Mouse (Mus musculus) layer of hippocampus, postnatal 36 days (tissue): ENCODE measurements at regions not wholly inside any gene's neighbourhood (a gene's known extent, or its start where the extent isn't known, plus 50 kb on each side); places are given as distances from the start of the nearest gene placed in this dataset.

Experiments
- DNase-seq, 2 experiments: peaks; one replicate each; pipeline ENCODE4 v3.0.0; 2022

DNA sequence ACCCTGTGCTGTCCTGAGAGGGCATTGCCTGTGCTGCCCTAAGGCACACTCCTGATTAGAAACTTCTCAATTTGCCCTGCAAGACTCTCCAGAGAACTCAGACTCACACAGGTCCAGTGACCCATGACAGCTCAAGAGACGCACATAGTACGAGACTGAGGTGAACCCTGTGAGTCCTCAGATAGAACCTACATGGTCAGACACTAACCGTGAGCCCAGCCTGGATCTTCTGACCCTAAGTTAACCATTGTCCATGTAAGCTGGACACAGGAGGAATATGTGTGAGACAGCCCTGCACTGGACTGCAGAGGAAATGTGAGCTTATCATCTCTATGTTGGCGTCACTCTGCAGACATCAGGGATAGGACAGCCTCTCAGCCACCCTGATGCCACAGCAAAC is 91.4 kb upstream of the Selenok start:
- DNase-seq, result no peak

DNA sequence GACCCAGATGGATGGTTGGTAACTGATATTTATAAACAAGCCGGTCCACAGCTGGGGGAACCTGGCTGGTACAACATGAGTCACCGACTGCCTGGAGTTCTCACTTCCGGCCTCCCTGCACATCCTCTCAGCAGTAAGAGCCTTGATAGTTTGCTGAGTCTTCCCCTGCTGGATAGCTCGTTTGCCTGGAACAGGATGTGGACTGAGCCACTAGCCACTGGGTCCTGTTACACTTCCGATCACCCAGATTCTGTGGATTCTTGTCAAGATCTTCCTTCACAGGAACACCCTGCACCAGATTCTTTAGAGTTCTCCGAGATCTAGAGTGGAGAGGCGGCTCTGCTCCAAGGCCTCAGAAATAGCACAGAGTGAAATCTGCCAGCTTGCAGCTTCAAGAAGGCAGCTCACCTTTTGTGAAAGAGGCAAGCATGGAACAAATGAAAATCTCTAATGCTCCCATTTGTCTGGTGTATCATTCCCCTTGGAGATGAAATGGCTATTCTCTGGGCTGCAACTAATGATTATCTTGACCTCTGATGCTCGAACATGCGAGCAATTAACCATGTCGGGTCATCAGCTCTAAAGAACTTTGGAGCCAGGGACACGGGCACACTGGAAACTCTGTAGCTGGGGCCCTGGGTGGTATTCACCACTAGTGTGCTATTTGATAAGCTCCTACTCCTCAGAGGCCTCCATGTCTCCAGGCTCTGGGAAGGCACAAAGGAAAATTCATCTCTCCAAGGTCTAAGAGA is 90.3 kb upstream of the Selenok start:
- no peak for DNase-seq

DNA sequence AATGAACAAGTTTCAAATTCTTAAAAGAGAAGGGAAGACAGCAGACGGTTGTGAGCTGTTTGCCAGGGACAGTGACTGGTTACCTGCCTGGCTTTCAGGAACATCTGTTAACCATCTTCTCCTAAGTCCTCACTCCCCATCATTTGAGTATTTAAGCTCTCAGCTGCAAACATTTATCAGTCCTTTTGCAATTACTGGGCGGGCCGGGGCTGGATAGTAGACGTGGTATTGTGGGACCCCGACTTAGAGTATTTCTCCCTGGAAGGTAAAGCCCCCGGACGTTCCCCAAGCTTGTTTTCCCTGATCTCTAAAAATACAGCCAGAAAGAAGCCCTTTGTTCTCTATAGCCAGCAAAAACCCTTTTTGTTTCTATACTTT is 89.7 kb upstream of the Selenok start:
- DNase-seq, result no peak

DNA sequence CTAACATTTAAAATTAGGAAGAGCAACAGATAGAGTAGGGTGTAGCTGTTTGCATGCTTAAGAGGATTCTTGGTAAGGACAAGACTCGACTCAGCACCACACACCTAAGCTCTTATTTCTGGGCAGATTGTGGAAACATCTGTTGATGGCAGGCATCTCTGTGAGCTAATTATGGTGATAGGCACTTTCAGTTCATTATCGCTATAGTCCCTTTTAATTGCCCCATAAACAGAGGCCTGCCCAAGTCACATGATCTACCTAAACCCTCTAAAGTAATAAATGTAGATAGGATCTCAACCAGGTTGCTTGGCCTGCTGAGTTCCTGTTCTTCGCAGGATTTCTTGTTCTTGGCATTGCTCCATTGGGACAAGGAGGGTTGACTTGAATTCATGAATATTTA is 88.8 kb upstream of the Selenok start:
- DNase-seq, result no peak

DNA sequence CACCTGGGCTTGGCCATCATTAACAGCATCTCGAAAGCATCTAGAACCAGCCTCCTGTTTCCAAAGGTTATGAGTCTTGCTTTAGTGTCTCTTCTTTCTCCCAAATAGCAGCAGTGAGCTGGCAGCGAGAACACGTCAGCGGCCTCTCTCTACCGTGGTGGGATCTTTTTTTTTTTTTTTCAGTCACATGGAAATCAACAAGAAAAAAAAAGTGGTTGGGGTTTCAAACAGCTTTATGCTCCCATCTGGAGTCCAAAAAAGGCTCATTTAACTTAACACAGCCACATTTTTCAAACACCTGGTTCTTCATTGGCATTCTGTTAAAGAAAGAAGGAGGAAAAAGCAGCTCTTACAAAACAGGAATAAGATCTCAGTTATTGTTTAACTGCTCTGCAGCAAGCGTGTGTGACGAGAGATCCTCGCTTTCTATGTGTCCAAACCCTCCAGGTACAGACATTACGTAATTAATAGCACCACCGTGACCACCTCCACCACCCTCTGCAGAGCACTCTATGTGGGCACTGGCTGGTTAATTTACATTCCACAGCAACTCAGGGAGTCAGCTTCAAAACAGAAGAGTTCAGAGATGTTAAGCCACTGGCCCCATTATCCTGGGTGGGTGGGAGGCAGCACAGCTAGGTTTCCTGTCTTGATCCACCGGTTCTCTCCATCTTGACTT is 85.3 kb upstream of the Selenok start:
- no peak for DNase-seq

DNA sequence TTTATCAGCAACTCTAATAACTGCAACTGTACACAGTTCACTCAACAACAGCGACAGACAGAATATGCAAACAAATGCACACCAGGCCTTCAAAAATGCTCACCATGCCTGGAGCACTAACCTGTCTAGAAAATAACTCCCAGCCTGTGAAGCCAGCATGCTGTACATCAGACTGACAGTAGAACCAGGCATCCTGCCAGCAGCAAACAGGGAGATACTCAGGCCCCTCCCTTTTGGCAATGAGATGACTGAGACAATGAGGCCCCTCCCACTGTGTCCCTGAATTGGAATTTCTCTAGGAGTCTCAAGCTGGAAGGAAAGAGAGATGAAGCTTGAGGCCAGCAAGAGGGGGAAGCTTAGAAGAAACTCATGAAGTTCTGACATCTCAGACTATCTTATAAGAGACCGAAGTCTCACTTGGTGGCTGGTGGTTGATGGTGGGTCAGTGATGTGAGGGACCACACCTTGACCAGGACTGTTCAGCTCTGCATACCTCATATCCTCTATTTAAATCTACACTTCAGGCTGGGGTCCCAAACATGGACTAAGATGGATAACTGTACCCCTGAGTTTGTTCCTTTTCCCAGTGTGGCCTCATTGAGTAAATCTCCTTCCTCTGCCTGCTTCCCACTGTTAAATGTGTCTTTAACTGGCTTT is 72.6 kb upstream of the Selenok start:
- peak in 1 of 2 experiments; percentile 19 for DNase-seq

DNA sequence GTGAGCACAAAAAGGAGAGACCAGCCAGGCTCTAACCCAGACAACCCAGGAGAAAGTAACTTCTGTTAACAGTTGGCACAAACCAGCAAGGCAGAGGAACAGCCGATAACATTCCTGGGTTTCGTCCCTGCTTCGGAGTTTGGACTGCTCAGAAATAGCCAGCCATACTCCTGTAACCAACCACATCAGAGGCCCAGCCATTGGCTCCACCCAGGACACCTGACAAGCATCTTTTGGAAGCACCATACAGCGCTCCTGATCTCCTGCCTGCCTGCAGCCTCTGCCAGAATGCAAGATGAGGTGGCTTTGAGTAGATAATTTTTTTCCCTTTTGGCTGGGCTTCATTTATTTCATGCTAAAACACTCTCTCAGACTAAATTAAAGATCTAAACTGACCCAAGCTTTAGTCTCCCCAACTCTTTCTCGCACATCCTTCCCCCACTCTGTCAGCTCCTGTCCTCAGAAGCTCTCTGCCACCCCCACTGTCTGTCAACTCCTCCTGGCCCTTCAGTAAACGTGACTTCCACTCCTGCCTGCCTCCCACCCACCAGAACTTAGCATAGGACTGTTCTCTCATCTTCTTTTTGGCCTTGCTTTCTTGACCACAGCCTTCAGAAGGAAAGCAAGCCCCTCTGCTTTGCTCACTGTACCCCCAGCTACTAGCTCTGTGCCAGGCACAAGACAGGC is 72.0 kb upstream of the Selenok start:
- DNase-seq, result no peak

DNA sequence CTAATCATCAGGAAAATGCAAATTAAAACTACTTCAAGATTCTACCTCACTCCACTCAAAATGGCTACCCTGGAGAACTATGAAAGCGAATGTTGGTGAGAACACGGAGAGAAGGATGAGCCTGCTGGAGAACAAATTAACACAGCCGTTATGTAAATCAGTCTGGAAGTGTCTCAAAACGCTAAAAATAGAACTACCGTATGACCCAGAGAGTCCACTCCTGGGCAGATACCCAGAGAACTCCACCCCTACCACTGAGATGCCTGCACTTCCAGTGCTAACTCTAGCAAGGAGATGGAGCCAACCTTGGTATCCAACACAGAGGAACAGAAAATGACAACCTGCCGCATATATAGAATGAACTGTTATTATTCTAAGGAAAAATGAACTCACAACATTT is 67.2 kb upstream of the Selenok start:
- DNase-seq, result no peak

DNA sequence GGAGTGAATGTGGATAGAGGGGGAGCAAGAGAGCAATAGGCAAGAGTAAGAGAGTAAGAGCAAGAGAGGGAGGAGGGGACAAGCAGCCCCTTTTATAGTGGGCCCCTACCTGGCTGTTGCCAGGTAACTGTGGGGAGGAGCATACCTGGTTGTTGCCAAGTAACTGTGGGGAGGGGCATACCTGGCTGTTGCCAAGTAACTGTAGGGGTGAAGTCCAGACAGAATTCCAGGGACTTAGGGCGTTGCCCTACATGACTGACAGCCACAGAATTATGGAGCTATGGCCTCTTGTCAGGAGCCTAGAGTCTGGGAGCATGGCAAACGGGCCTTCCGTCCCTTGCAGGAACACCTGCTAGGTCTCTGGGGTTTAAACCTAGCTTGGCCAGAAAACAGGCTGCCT is 64.5 kb upstream of the Selenok start:
- no peak for DNase-seq

DNA sequence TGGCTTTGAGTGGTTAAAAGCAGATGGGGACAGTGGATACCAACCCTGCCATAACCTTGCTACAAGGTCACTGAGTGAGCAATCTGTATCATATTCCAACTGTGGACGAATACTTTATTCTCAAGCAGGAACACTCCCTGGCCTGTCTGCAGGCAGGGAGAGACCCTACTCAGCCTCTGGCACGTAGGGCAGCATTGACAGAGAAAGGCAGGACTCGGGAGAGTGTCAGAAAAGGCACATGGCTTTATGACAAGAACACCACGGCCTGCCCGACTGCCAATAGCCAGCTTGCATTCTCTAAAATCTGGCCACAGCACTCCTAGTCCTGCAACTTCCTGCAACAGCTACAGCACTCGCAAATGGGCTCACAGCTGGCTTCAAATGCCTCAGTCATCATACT is 63.3 kb upstream of the Selenok start:
- no peak for DNase-seq

DNA sequence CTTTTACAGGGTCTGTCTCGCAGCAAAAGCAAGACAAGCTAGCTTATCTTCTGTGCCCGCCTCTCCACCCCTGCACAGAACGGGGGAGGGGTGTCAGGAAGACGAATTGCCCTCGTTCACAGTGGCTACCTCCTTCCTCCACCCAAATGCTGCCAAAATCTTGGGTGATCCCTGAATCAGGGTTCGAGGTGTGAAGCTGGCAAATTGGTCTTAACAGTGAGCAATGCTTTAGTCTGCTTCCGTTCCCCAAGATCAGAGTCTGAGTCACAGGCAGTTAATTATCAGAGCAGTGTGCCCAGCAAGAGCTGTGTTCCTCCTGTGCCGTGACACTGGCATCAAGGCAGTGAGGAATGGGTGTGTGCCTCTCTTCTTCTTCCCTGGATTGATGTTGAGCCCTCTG is 58.4 kb upstream of the Selenok start:
- no peak for DNase-seq
